Mouse (Mus musculus) Muller cell, postnatal 12 days (primary cell): ENCODE data around the gene Prom1.
A peak's percentile ranks its signal among the peaks of the same experiment; 100 is the strongest.

Experiments
- DNase-seq: peaks from one replicate; pipeline ENCODE4 v3.0.0-alpha.2; 2015; ENCODE audit errors: inconsistent ontology term

Prom1 gene

GRCm38 (mm10) chr5:43974166-43974565 is 127.7 kb downstream of the Prom1 start:
- no peak for DNase-seq

- no peak for DNase-seq
These were observed 130.7 kb downstream of the Prom1 start for GRCm38 (mm10) chr5:43971156-43971555.

DNA sequence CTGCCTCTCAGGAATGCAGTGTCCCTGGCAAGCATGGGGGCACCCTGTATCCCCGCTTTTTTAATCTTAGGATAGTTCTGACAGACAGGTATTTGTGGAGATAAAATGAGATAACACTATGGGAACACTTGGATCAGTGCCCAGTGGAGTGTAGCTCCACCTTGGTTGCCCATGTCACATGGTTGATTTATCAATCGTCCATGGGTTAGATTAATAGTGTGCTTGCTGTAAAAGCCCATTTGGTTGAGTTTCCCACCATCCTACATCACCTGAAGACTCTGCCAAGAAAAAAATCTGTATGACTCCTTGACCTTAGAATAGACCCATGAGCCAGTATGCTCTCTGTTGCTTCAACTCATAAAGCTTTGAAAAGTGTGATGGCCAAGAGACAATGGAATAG is 131.3 kb downstream of the Prom1 start:
- DNase-seq, result no peak

GRCm38 (mm10) chr5:43968634-43969033 is 133.2 kb downstream of the Prom1 start:
- no peak for DNase-seq

DNA sequence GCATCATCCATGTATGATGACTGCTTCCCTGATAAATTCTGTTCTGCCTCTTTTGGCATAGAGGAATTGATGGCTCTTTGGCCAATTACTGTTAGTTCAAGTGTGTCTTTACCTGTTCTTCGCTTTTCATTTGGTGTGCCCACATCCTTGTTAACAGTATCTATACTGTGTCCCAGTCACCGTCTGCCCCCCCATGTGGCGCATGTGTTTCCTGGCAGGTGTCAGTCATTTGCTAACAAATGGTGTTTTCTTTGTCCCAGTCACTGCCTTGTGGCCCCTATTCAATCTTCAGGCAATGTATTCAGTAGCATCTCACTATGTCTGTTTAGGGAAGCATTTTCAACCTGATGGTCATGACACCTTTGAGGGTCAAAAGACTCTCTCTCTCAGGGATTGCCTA is 140.8 kb downstream of the Prom1 start:
- no peak for DNase-seq

DNA sequence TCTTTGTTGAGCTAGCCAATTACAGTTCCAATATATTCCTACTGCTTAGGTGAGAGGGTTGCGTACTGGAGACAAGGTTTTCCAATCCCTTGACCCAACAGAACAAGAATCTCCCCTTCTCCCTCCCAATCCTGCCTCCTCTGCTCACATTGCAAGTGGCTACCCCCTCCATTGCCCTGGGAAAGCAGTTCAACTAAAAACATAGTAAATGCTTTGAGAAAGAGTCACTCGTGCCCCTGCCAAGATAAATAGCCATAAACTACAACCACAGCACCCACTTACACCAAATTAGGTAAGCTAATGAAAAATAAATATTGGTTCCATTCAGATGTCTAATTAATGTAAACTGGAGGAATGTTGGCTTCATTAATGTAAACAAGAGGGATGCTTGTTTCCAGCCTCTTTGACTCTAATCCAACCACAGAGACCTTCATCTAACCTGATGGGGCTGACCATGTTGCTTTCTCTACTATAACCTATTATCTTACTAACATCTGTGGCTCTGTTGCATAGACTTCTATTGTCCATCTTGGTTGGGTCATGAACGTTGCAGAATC is 141.9 kb downstream of the Prom1 start:
- DNase-seq, result peak; percentile 96

DNA sequence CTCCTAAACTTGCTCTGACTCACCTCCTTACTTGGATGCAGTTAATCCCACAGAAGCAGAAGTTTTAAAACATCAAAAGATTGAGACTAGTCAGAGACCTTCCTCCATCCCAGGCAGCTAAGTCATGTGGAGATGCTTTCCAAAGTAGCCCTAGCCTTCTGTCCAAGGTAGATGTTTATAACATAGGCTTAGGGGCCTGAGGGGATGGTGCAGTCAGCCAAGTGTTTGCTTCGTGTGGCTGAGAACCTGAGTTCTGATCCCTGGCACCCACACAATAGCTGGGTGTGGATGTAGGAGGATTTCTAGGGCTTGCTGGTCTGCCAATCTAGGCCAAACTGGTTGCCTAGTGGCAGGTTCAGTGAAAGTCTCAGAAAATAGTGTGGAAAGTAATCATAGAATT is 148.6 kb downstream of the Prom1 start:
- DNase-seq, result peak; percentile 17

GRCm38 (mm10) chr5:43948748-43949275 is 153.0 kb downstream of the Prom1 start:
- DNase-seq, result peak; percentile 96

- peak; percentile 36 for DNase-seq
These were observed 153.6 kb downstream of the Prom1 start for GRCm38 (mm10) chr5:43948111-43948743.

- DNase-seq, result no peak
These were observed 154.4 kb downstream of the Prom1 start for GRCm38 (mm10) chr5:43947330-43947977.
